Mouse (Mus musculus) ZHBTc4 (cell line): ENCODE results near the gene Mef2c.

ENCODE experiments used
- DNase-seq: peaks from one replicate; pipeline ENCODE4 v3.0.0-alpha.2; 2011; ENCODE audit warnings: low read depth, low spot score

Mef2c gene

DNA sequence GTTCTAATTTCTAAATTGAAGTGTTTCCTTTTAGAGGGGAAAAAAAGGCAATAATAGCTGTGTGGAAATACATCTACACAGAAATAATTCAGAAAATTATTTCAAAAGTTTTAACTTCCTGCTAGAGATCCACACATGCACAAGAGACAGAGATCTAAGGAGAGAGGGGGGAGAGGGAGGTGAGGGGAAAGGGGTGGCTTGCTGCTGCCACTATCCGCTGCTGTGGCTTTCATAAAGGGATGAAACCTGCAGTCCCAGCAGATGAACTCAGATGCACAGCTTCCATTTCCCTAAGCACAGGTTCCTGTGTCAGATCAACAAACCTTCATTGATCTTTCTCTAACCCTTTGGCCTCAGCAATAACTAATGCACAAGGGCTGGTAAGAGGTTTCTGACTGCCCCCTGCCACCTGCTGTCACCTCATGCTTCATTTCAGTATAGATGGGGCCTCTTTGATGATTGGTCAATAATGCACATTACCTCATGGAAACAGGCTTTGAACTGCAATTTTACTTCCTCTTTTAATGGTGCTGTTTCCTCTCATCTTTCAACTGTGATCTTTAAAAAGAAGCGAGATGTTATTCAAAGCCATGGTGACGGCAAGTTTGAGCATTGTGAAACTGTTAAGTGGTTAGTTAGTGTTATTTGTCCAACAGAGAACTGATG, 105.2 kb downstream of the Mef2c start:
- no peak for DNase-seq

DNA sequence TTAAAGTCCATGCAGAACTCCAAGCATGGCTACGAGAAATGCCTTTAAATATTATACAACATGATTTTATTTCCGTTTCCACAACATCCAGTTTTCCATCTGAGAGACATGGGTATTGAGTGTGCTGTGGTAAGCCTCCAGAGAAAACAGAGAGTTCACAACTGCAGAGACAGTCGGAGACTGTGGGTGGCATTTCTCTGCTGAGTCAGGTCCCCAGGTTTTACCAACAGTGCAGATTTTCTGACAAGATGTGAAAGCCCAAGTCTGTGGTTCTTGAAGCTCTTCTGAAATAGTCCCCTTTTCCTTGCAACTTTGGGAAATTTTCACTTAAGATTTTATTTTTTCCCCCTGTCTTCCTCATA, 105.7 kb downstream of the Mef2c start:
- no peak for DNase-seq

DNA sequence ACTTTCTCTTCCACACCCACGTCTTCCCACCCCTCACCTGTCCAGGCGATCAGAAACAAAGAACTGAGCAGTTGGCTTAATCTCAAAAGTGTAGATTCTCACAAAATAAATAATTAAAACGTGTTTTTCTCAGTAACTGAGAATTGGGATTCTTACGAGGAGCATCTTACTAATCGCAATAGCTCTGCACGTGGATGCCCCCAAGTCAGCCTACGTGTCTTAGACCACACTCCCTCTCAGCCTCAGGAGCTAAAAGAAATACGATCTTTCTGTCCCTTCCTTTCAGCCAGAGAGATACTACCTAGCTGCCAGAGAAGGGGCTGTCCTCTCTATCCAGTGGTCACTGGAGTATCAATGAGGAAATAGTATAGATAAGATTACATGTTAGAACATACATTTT, 106.3 kb downstream of the Mef2c start:
- DNase-seq, result no peak

DNA sequence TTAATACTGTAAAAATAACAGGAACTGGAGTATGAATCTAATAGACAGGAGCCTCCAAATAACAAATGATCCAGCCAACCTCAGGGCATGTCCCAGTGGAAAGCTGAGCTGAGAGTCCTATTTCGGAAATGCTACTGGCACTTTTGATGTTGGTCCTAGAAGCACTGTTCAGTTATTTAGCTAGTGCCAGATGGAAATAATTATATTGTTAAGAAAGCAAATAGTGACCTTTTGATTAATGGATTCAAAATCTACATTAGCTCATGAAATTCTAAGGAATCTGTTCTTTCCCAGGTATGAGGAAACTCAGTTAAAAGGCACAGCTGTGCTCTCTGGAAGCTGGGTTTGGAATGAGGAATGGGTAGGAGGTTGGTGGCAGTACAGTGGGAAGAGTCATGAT, 108.4 kb downstream of the Mef2c start:
- no peak for DNase-seq

DNA sequence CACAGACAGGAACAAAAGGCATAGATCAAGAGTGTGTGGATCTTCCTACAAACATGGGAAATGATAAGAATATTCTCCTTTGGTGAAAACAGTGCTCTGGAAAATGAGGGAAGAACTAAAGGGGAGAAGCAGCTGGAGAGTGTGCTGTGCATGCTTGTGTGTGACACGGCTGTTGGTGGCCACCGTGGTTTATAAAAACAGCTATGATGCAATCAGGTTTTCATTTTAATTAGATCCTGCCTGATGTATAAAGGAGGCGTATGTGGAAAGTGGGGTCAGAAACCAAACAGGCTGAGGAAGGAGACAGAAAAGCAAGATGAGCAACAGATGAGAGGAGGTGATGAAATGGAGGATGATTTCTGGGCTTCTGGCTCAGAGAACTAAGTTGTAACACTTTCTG, 112.0 kb downstream of the Mef2c start:
- no peak for DNase-seq

DNA sequence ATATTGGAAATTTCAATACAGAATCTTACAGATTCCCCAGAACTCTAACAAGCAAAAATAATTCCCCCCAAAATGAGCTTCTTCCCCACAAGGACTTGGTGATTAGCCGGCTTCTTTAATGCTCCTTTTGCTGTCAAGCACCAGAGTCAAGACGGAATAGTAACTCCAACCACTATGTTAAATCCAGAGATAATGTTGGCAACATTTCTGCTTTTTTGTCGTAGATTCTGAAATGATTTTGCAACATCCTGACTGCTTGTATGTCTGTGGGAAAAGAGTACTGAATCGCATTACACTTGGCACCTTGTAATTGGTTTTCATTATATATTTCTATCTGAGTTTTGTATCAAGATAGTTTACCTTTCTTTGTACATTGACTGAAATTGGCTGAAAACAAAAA, 120.8 kb downstream of the Mef2c start:
- DNase-seq, result no peak

DNA sequence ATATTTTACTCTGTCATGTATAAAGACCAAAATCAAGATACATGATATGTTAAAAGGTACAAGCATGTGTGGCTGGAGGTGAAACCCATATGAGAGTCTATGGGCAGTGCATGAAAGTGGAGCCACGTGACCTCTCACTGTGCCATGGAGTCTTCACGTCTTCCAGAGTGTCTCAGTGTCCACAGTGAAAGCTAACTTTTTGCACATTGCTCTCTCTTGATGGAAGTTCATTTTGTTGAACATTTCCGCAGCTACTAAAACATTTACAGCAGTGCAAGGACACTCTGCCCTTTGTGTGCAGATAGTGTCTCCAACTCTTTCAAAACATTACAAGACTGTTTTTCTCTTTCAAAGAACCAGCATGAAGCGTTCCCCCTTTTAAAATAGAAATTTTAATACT, 123.6 kb downstream of the Mef2c start:
- DNase-seq, result no peak

DNA sequence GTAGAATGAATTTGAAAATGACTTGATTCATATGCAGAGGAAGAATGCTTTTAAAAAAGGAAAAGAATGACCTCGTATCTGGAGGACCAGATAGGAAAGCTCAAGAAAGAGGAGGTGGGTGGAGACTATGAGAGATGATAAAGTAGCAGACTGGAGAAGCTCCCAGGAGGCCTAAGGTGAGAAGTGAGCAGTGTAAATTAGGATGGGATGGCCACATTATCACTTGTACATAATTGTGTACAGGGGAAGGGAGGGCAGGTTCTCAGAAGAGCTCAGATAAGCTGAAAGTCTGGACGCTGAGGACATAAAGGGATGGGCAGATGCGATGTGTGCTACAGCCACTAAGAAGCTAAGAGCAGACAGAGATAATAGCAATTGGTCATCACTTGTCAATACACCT, 124.3 kb downstream of the Mef2c start:
- no peak for DNase-seq

DNA sequence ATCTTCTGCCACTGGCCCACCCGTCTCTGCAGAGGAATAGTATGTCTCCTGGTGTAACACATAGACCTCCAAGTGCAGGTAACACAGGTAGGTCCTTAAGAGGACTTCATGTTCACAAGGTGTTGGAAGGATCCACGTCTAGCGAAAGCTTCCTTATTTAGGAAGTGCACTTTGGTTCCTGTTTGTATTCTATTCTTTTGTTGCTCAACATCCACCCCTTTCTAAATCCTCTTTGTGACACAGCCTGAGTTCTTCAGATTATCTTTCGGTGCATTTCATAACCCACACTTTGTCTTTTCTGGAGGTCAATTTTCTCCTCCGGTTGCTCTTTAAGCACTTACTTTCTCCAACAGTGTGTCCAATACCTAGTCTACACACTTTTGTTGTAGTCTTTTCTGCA, 129.3 kb downstream of the Mef2c start:
- DNase-seq, result no peak

DNA sequence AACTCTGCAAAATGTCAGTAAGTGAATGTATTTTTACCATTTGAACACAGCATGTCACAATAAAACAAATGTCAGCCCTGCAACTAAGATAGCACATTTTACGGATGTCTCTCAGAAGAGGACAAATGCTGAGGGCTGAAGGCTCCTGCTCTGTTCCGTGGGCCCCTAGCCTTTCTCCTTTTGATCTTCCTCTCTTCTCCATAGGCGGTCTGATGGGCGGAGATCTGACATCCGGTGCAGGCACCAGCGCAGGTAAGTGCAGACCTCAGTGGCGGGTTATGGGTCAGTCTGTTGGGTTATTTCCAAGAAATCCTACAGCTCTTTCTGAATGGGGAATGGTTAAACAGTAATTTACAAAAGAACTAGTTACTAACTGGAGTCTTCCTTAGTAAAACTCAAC, 131.4 kb downstream of the Mef2c start:
- peak; percentile 20 for DNase-seq

DNA sequence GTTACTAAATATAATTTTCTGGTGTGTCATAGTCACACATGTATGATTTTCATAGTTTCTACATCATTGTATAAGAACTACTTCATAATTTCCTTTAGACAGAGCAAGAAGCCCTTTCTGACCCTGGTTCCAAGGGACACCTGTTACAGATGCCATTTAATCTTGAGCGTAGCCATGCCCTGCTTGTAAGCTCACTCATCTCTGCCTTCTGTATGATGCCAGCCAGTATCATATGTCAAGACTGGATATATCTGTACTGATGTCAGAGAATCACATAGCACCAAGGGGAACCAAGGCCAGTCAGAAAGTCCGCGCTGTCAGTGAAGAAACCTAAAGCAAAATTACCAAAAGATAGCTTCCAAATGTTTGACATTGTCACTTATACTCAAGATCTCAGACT, 133.8 kb downstream of the Mef2c start:
- no peak for DNase-seq

DNA sequence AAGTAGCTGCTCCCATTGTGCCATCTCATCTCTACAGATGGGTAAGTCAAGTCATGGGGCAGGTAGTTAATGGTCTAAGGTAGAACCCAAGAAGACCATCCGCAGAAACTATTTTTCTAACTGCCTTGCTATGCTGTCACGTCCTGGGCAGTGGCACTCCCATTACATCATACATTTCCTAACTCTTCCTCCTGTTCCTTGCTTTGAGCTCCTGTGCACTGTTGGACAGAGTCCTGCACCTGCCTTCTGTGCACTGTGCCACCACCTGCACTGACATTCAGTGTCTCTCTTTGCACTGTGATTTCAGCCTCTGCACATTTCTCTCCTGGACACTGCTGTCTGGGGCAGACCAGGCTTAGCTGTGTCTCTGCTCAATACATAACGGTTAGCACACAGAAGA, 134.9 kb downstream of the Mef2c start:
- DNase-seq, result no peak

DNA sequence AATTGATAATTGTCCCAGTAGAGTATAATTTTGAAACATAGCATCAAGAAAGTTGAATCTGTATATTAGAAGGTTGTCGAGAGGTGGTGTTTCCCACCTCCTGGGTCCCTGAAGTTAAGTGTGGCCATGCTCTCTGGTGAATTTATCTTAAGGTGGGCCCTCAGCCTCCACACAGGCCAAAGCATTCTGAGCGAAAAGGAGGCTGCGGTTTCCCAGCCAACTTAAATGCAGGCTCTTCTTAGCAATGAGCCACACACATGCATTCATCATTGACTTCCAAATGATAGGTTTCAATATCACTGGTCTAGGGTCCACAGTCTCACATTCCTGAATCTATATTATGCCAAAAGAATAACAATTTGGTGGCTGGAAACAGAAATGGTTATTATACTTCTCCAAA, 145.2 kb downstream of the Mef2c start:
- DNase-seq, result no peak

DNA sequence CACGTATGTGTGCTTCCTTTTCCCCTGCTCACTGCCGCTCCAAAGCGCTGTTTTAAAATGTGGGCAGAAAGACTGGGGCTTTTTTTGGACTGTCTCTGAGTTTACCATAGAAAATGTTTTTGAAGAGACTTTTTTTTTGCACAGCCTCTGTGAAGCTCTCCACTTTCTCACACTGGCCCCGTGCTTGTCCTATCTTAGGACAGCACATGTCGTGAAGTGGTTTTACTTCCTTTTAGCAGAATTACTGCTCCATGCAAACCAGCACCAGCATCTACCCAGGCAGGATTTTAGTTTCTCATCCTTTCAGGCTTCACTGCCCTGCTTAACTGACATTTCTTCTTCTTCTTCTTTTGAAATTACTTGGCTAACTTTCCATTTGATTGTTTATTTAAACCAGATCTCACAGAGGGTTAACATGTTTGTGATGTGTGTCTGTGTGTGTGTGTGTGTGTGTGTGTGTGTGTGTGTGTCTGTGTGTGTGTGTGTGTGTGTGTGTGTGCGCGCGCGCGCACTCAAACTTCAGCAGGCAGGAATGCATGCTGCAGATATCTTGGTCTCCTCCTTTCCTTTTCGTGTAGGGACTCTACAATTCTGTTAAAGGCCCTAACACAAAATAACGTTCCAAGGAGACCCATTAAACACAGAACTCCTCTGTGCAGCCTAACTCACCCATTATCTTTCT, 146.1 kb downstream of the Mef2c start:
- DNase-seq, result no peak

DNA sequence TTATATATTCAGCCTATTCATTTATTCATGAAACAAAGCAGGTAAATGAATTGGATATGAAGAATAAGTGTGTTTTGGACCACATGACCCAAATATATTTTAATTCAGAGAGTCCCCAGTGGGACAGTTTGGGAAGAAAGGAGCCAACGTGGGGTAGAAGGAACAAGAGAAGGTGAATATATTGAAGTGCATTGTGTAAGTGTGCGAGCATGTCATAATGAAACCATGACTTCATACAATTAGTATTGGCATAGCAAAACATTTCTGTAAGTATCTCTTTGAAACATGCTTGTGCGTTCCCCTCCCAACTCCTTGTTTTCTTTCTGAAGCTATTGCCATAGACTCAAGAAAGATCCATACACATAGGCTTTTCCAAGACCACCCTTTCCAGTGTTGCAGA, 147.0 kb downstream of the Mef2c start:
- no peak for DNase-seq

DNA sequence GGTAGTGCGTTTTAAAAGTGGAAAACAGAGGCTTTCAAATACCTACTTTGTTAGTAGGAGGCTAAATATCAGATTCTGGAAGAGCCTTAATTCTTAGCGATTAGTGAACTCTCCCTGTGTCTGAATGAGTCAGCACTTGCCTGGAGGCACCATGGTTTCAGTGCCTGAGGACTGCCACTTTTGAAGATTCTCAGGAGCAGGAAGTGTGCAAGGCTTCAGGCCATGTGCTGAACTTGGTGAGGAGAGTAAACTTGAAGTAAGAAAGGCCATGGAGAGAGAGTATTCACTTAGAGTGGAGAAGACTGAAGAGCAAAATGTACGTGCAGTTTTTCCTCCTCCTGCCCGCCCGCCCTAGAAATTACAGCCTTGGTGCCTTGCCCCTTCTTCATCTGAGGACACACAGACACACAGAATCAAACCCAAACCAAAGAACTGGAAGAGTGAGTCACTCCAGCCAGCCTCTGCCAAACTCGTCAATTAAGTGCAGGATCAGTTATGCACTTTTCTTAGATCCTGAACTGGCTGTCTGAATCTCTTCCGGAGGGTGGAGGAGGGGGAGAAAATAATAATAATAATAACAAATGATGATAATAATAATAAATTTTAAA, 148.2 kb downstream of the Mef2c start:
- DNase-seq, result no peak

DNA sequence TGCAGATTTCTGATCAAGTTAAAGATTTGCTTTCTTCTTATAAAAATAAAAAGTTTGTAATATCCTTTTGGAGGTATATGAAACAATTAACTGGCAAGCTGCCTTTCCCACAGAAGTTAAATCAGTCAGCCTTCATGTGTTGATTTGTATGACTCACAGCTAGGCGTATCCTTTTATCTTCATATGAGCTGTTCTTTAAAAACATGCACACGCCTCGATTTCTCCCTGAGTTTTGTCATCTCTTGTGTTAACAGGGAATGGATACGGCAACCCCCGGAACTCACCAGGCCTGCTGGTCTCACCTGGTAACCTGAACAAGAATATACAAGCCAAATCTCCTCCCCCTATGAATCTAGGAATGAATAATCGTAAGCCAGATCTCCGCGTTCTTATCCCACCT, 148.7 kb downstream of the Mef2c start:
- DNase-seq, result no peak

DNA sequence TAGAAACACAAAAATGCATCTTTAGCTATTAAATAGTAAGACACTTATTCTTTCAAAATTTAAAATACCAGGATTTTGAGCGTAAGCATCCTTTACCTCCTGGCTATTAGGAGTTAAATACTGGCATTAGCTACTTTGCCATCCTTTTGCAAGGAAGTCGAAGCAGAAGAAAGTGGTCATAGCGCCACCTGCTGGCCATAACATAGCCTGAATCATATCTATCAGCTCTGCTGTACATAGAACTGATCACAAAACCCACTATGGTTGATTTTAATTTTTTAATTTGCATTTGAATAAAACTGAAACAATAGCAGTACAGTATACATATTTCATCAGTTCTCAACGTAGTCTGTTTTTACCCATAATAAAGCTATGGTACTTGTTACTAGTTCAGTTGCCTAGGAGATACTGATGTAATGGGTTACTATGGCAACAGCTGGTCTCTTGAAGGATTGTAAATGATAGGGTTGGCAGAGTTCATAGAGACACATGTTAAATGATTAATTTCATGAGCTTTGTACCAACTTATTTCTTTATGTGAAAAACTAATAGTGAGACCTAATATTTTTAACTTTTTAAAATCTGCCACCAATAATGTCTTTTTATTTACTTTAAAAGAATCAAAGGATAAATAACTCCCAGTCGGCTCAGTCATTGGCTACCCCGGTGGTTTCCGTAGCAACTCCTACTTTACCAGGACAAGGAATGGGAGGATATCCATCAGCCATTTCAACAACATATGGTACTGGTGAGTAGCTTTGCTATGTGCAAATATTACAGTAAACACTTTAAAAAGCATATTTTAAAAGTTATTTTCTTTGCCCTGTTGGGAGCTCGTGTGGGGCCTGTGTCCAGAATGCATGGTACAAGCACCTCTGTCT, 151.3 kb downstream of the Mef2c start:
- peak; percentile 77 for DNase-seq

DNA sequence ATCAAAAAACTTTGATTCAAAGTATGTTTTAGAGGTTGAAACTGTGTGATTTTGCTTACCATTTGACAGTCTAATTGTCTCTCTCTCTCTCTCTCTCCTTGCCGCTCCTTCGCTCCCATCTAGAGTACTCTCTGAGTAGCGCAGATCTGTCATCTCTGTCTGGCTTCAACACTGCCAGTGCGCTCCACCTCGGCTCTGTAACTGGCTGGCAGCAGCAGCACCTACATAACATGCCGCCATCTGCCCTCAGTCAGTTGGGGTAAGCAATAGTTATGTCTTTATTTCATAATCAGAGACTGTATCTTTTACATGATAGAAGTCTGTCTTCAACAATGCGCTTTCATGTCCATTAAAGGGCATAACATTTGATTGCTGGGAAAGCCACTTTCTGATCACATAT, 152.3 kb downstream of the Mef2c start:
- DNase-seq, result no peak

DNA sequence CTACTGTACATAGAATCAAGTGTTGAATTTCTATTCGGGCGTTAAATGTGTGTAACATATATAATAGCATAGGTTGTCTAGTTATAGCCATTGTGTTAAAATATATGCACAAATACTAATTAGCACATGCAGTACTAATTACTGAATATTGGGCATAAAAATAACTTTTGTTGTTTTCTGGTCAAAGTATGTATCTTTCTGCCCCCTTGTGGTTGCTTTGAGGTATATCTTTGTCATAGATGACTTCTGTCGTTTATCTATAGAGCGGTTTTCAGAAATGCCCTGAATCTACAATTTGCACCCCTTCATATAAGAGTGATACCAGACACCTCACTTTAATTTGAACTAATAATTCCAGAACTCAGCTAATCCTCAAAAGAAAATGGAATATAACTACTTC, 152.9 kb downstream of the Mef2c start:
- DNase-seq, result peak; percentile 21

DNA sequence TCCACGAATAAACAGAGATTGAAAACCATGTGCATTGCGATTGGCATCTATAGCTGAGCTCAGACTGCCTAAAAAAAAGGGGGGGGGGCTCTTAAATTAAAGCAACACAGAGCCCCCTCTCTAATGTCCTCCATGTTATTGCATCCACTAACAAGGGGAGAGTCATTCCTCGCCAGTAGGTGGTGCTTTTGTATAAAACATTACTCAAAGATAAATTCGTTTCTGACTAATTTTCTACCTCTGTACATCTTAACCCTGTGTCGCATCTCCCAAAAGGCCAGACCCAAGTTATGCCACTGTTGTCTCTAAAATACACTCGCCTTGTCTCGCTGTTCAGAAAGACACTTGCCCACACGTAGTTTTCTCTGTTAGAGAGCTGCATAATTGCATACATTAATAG, 156.9 kb downstream of the Mef2c start:
- no peak for DNase-seq

DNA sequence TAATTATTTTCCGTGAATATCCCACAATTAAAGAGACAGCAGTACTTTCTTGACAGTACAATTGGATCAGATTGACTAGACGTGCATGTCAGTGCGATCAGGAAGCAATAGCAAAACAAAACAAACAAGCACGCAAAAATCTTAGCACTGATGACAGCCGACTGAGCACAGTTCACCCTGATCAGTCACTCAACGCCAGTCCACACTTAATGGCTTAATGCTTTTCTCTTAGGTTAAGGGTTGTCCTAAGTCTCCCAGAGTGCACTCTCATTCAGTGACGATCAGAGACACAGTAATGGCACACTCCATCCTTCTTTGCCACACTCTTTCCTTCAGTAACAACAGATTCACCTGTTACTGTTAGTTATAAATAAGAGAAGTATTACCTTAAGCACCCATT, 157.3 kb downstream of the Mef2c start:
- no peak for DNase-seq
